Mouse (Mus musculus) ES-E14 (cell line): ENCODE measurements around the gene Ctns. TPM values are rescaled to one million over a fixed set of nuclear protein-coding genes. Genes with fewer than 3 reads are reported as not detected.
A peak's percentile ranks its signal among the peaks of the same experiment; 100 is the strongest.

Experiments used
- DNase-seq: peaks from one replicate; pipeline ENCODE4 v3.0.0-alpha.2; 2013; ENCODE audit warnings: low read depth, low spot score
- H3K27ac ChIP-seq: 2 replicates; pipeline ENCODE4 v1.5.1; 2012; ENCODE audit warnings: low read depth, mild to moderate bottlenecking, low read length, moderate library complexity, mixed read lengths; ENCODE audit not compliant: poor library complexity, insufficient read depth, severe bottlenecking
- H3K36me3 ChIP-seq: 2 replicates; pipeline ENCODE4 v1.6.1; 2012; ENCODE audit warnings: mild to moderate bottlenecking, low read length, moderate library complexity, mixed read lengths; ENCODE audit not compliant: control insufficient read depth, poor library complexity, insufficient read depth, severe bottlenecking
- H3K4me1 ChIP-seq, 2 experiments: fragments of 150-350 bp in 1 of 2; sonication (generic) in 1 of 2; 2 replicates each; pipeline ENCODE4 v1.6.1; 2012; ENCODE audit warnings: low read length in 2 of 2, mild to moderate bottlenecking in 1 of 2, mixed read lengths in 1 of 2; ENCODE audit not compliant: control insufficient read depth in 2 of 2, insufficient read depth in 2 of 2, poor library complexity in 1 of 2
- H3K4me3 ChIP-seq, 2 experiments: fragments of 150-350 bp in 1 of 2; sonication (generic) in 1 of 2; 2 replicates each; pipeline ENCODE4 v1.5.1; 2012; ENCODE audit warnings: low read length in 2 of 2, low read depth in 1 of 2, mild to moderate bottlenecking in 1 of 2, mixed read lengths in 1 of 2; ENCODE audit not compliant: insufficient read depth in 1 of 2, poor library complexity in 1 of 2, severe bottlenecking in 1 of 2
- H3K9ac ChIP-seq: 2 replicates; pipeline ENCODE4 v1.6.1; 2012; ENCODE audit warnings: low read depth, mild to moderate bottlenecking, low read length, mixed read lengths; ENCODE audit not compliant: poor library complexity, insufficient read depth, severe bottlenecking
- H3K9me3 ChIP-seq: fragments of 150-350 bp; sonication (generic); 2 replicates; pipeline ENCODE4 v1.6.1; 2012; ENCODE audit warnings: low read depth, mild to moderate bottlenecking, low read length; ENCODE audit not compliant: control insufficient read depth, insufficient read depth
- CHD2 ChIP-seq: IDR thresholded peaks from 2 replicates; pipeline ENCODE4 v1.6.1; 2014; ENCODE audit warnings: mild to moderate bottlenecking, low read depth, low read length, inconsistent platforms
- HCFC1 ChIP-seq: IDR thresholded peaks from 2 replicates; pipeline ENCODE4 v1.6.1; 2012; ENCODE audit warnings: low read length, inconsistent platforms, borderline replicate concordance; ENCODE audit not compliant: insufficient read depth
- MAFK ChIP-seq: IDR thresholded peaks from 2 replicates; pipeline ENCODE4 v1.6.1; 2014; ENCODE audit warnings: mild to moderate bottlenecking, low read depth, low read length, inconsistent platforms; ENCODE audit not compliant: insufficient read depth
- ZC3H11A ChIP-seq: IDR thresholded peaks from 2 replicates; pipeline ENCODE4 v1.6.1; 2012; ENCODE audit warnings: low read depth, mild to moderate bottlenecking, inconsistent platforms, low read length, borderline replicate concordance
- ZNF384 ChIP-seq: IDR thresholded peaks from 2 replicates; pipeline ENCODE4 v1.6.1; 2012; ENCODE audit warnings: low read depth, low read length, inconsistent platforms
- in situ Hi-C, 2 experiments: fragments of 600-800 bp; cut with MboI; formaldehyde crosslinking; loops; one replicate each; pipeline ENCODE4 v1.15.1; 2025; ENCODE audit warnings: low sequenced_read_pairs in 2 of 2, inconsistent platforms in 1 of 2; ENCODE audit not compliant: unreplicated experiment in 2 of 2
- total RNA-seq: library from RNA; depleted of rRNA; stranded (reverse); fragments of 300-350 nt; gene quantifications from 2 replicates; pipeline ENCODE4 v1.2.3, GENCODE M21; 2012

The Ctns gene
- total RNA-seq, 1 experiment = 15.8 TPM

GRCm38 (mm10) chr11:73160811-73161200, 38.0 kb downstream of the Ctns start:
- in situ Hi-C loops = no loop called here
- H3K4me1 ChIP-seq = no peaks in the 10 kb centered on the region
- H3K9me3 ChIP-seq = no peaks in the 10 kb centered on the region
- no peak overlapping the region for H3K27ac ChIP-seq
- H3K4me3 ChIP-seq = peak overlapping the region; percentile 64 to 69
- TF ChIP-seq MAFK (no peak), ZC3H11A (no peak), HCFC1 (no peak), ZNF384 (no peak), CHD2 (no peak)
- no peak overlapping the region for H3K9ac ChIP-seq
- H3K36me3 ChIP-seq = no peaks in the 10 kb centered on the region
- no peak for DNase-seq

- peak within 1 kb of the TSS; percentile 64 for H3K9ac ChIP-seq
- H3K27ac ChIP-seq = no peak within 1 kb of the TSS
- in situ Hi-C loops = no loop called here
- TF ChIP-seq HCFC1 = peak; percentile 46; the same call in 1 of the 2 replicates
- TF ChIP-seq ZC3H11A = no peak
- no peaks in the 10 kb centered on the region for H3K36me3 ChIP-seq
- peak within 1 kb of the TSS; percentile 64 to 69 for H3K4me3 ChIP-seq
- H3K4me1 ChIP-seq = no peaks in the 10 kb centered on the region
- no peak for DNase-seq
- no peaks in the 10 kb centered on the region for H3K9me3 ChIP-seq
Observed at GRCm38 (mm10) chr11:73159957-73160810, 38.7 kb downstream of the Ctns start, which contains the start of gene P2rx5. Gene P2rx5, plus strand, starts transcription at chr11:73160421.

- TF ChIP-seq ZNF384 (no peak), CHD2 (no peak), HCFC1 (no peak), MAFK (no peak), ZC3H11A (no peak)
- Histone ChIP-seq H3K36me3 (no peaks in the 10 kb centered on the region), H3K9ac (no peak overlapping the region), H3K9me3 (no peaks in the 10 kb centered on the region), H3K4me1 (no peaks in the 10 kb centered on the region), H3K27ac (no peak overlapping the region), H3K4me3 (no peak overlapping the region)
- in situ Hi-C loops = no loop called here
- no peak for DNase-seq
Observed at GRCm38 (mm10) chr11:73155071-73155470, 43.8 kb downstream of the Ctns start.

- no peak for DNase-seq
- peaks cover 5 to 24% of the 10 kb centered on the region in 2 experiments for H3K4me1 ChIP-seq
- TF ChIP-seq MAFK (no peak), HCFC1 (no peak), ZNF384 (no peak), CHD2 (no peak), ZC3H11A (no peak)
- H3K9ac ChIP-seq = no peak overlapping the region; the same call in 1 of the 2 replicates
- H3K4me3 ChIP-seq = no peak overlapping the region; a peak in 1 of 4 replicates
- no peaks in the 10 kb centered on the region for H3K36me3 ChIP-seq
- H3K9me3 ChIP-seq = no peaks in the 10 kb centered on the region
- in situ Hi-C loops = no loop called here
- peak overlapping the region; percentile 33 for H3K27ac ChIP-seq
Observed at GRCm38 (mm10) chr11:73148209-73148608, 50.6 kb downstream of the Ctns start.

GRCm38 (mm10) chr11:73146975-73147365, 51.9 kb downstream of the Ctns start:
- H3K27ac ChIP-seq = peak overlapping the region; percentile 95
- H3K9me3 ChIP-seq = no peaks in the 10 kb centered on the region
- in situ Hi-C loops = no loop called here
- TF ChIP-seq ZC3H11A (no peak), CHD2 (no peak), HCFC1 (no peak), MAFK (no peak)
- H3K4me3 ChIP-seq = peak overlapping the region in 1 of 2 experiments; percentile 48; a peak in 1 of 4 replicates
- no peaks in the 10 kb centered on the region for H3K36me3 ChIP-seq
- peaks cover 6 to 25% of the 10 kb centered on the region in 2 experiments for H3K4me1 ChIP-seq
- H3K9ac ChIP-seq = peak overlapping the region; percentile 45; the same call in 1 of the 2 replicates
- DNase-seq = no peak
